Mouse (Mus musculus) lung, embryonic 14.5 days (tissue): ENCODE data around the gene Sirt3. TPM values are rescaled to one million over a fixed set of nuclear protein-coding genes. Genes with fewer than 3 reads are reported as not detected.
A peak's percentile ranks its signal among the peaks of the same experiment; 100 is the strongest.

Experiments used
- ATAC-seq: fragments of 200-750 bp; cut with Nextera tagmentation; 2 replicates; pipeline ENCODE4 v1.8.0; 2017; ENCODE audit warnings: mild to moderate bottlenecking, moderate TSS enrichment, moderate library complexity; ENCODE audit not compliant: insufficient read depth
- DNase-seq: peaks from one replicate; pipeline ENCODE4 v3.0.0-alpha.2; 2015
- H3K27ac ChIP-seq: fragments of 300-500 bp; sonication (generic); 2 replicates; pipeline ENCODE4 v1.5.1; 2014; ENCODE audit warnings: low read depth, mild to moderate bottlenecking, moderate library complexity
- H3K27me3 ChIP-seq: fragments of 300-500 bp; sonication (generic); 2 replicates; pipeline ENCODE4 v1.6.1; 2014; ENCODE audit warnings: low read length, control low read depth; ENCODE audit not compliant: insufficient read depth
- H3K36me3 ChIP-seq: fragments of 300-500 bp; sonication (generic); 2 replicates; pipeline ENCODE4 v1.6.1; 2014; ENCODE audit warnings: control low read depth; ENCODE audit not compliant: insufficient read depth
- H3K4me1 ChIP-seq: fragments of 300-500 bp; sonication (generic); 2 replicates; pipeline ENCODE4 v1.6.1; 2014; ENCODE audit warnings: antibody characterized with exemption, control low read depth; ENCODE audit not compliant: insufficient read depth
- H3K4me2 ChIP-seq: fragments of 300-500 bp; sonication (generic); 2 replicates; pipeline ENCODE4 v1.6.1; 2014; ENCODE audit warnings: mild to moderate bottlenecking
- H3K4me3 ChIP-seq: fragments of 300-500 bp; sonication (generic); 2 replicates; pipeline ENCODE4 v1.5.1; 2014; ENCODE audit warnings: low read depth, low read length
- H3K9ac ChIP-seq: fragments of 300-500 bp; sonication (generic); 2 replicates; pipeline ENCODE4 v1.6.1; 2014
- H3K9me3 ChIP-seq: fragments of 300-500 bp; sonication (generic); 2 replicates; pipeline ENCODE4 v1.6.1; 2016; ENCODE audit warnings: low read depth, low read length, control low read depth
- CTCF ChIP-seq: IDR thresholded peaks from 2 replicates; pipeline ENCODE4 v1.5.1; 2016; ENCODE audit warnings: antibody characterized with exemption, low read depth
- WGBS: fragments of 180-500 bp; shearing (Covaris S2); extraction: QIAGEN DNeasy Blood & Tissue Kit; methylation state at CpG from one replicate; pipeline ENCODE4 v1.1.7; 2014; 5-methylcytosine and 5-hydroxymethylcytosine counted together
- polyA plus RNA-seq: library from polyadenylated mRNA; unstranded; fragments of >200 nt; fragmentation: Nextera tagmentation; extraction: Ambion mirVana; gene quantifications from 2 replicates; pipeline ENCODE4 v1.2.1, GENCODE M21; 2014

The Sirt3 gene
- polyA plus RNA-seq, 1 experiment from 2014 or later = 16.6 TPM

GRCm38 (mm10) chr7:140907131-140907530 lies 25.0 kb upstream of the Sirt3 start:
- WGBS = 66% methylated on average over 13 of the region's 13 CpGs
- no peak for ATAC-seq

GRCm38 (mm10) chr7:140905642-140906081 lies 23.6 kb upstream of the Sirt3 start:
- Histone ChIP-seq H3K9me3 (no peaks in the 10 kb centered on the region), H3K27me3 (no peaks in the 10 kb centered on the region), H3K9ac (no peak overlapping the region), H3K4me3 (no peak overlapping the region), H3K4me1 (no peaks in the 10 kb centered on the region), H3K36me3 (no peaks in the 10 kb centered on the region), H3K4me2 (no peak overlapping the region), H3K27ac (no peak overlapping the region)
- no peak for TF ChIP-seq CTCF
- 74% methylated on average over 2 of the region's 2 CpGs for WGBS
- DNase-seq (no peak), ATAC-seq (no peak)

More at GRCm38 (mm10) chr7:140907131-140907530, 25.0 kb upstream of the Sirt3 start:
- Histone ChIP-seq H3K9ac (no peak overlapping the region), H3K4me3 (no peak overlapping the region), H3K4me1 (no peaks in the 10 kb centered on the region), H3K27ac (no peak overlapping the region), H3K27me3 (no peaks in the 10 kb centered on the region), H3K36me3 (no peaks in the 10 kb centered on the region), H3K4me2 (no peak overlapping the region), H3K9me3 (no peaks in the 10 kb centered on the region)
- no peak for TF ChIP-seq CTCF
- DNase-seq = no peak

DNA sequence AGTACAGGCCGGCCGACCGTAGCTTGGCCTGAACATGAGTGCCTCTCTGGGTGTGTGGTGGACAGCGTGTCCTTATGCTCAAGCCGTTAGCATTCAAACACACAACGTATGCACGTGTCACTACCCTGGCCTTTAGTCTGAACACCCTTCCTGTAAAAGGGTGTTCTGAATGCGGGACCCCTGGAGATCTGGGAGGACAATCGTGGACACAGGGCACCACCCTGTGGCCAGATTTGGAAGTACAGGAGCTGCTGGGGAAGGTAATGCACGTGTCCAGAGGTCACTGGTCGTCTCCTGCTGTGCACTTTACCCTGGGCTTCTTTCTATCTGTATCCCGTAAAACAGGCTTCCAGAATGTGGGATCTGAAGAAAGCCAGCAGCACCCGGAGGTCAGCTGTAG lies 21.1 kb upstream of the Sirt3 start:
- Histone ChIP-seq H3K27ac (no peak overlapping the region), H3K36me3 (peaks cover 14% of the 10 kb centered on the region), H3K4me1 (no peaks in the 10 kb centered on the region), H3K4me2 (no peak overlapping the region), H3K9ac (no peak overlapping the region), H3K27me3 (no peaks in the 10 kb centered on the region), H3K9me3 (no peaks in the 10 kb centered on the region), H3K4me3 (no peak overlapping the region)
- WGBS = 22% methylated on average over 13 of the region's 13 CpGs
- ATAC-seq (peak; percentile 68; the same call in 1 of the 2 replicates), DNase-seq (peak; percentile 88)
- peak; percentile 96 for TF ChIP-seq CTCF

GRCm38 (mm10) chr7:140902036-140902875 lies 20.1 kb upstream of the Sirt3 start:
- 73% methylated on average over 15 of the region's 15 CpGs for WGBS
- no peaks in the 10 kb centered on the region for H3K4me1 ChIP-seq
- H3K27me3 ChIP-seq = no peaks in the 10 kb centered on the region
- no peak overlapping the region for H3K27ac ChIP-seq
- no peaks in the 10 kb centered on the region for H3K9me3 ChIP-seq
- DNase-seq (no peak), ATAC-seq (no peak)
- H3K36me3 ChIP-seq = peaks cover 23% of the 10 kb centered on the region
- H3K4me2 ChIP-seq = no peak overlapping the region
- no peak overlapping the region for H3K4me3 ChIP-seq
- TF ChIP-seq CTCF = no peak
- no peak overlapping the region for H3K9ac ChIP-seq

DNA sequence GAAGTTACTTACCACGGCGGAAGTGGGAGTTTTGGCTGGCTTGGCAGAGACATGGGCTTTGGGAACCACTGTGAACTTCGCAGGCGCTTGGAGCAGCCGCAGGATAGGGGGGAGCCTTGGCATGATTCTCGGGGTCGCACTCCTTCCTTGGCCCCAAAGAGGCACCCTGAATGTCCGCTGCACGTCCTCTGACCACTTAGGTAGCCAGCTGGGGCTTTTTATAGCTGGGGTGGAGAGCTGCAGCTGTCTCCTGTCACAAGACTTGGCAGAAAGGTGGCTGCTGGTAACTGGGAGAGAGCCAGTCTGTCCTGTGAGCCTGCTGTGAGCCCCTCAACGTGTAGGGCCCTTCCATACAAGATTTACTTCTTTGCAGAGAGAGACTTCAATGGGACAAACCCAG lies 18.1 kb upstream of the Sirt3 start, which contains the start of gene Cox8b:
Cox8b (minus strand) TSS at position 227 of the 400 bp plus-strand sequence.
- no peaks in the 10 kb centered on the region for H3K4me1 ChIP-seq
- no peak within 1 kb of the TSS for H3K4me2 ChIP-seq
- H3K27ac ChIP-seq = no peak within 1 kb of the TSS
- no peaks in the 10 kb centered on the region for H3K9me3 ChIP-seq
- ATAC-seq (no peak), DNase-seq (peak; percentile 8)
- TF ChIP-seq CTCF = no peak
- peaks cover 40% of the 10 kb centered on the region for H3K36me3 ChIP-seq
- WGBS = 64% methylated on average over 10 of the region's 10 CpGs
- H3K4me3 ChIP-seq = no peak within 1 kb of the TSS
- no peak within 1 kb of the TSS; the same call in 1 of the 2 replicates for H3K9ac ChIP-seq
- no peaks in the 10 kb centered on the region for H3K27me3 ChIP-seq

- no peak for TF ChIP-seq CTCF
- Histone ChIP-seq H3K27ac (no peak overlapping the region), H3K9me3 (no peaks in the 10 kb centered on the region), H3K4me1 (no peaks in the 10 kb centered on the region), H3K4me2 (no peak overlapping the region), H3K9ac (no peak overlapping the region), H3K27me3 (no peaks in the 10 kb centered on the region), H3K4me3 (no peak overlapping the region), H3K36me3 (peaks cover 49% of the 10 kb centered on the region)
- ATAC-seq (no peak), DNase-seq (no peak)
- 69% methylated on average over 3 of the region's 3 CpGs for WGBS
These were observed 17.0 kb upstream of the Sirt3 start for GRCm38 (mm10) chr7:140899121-140899520.

DNA sequence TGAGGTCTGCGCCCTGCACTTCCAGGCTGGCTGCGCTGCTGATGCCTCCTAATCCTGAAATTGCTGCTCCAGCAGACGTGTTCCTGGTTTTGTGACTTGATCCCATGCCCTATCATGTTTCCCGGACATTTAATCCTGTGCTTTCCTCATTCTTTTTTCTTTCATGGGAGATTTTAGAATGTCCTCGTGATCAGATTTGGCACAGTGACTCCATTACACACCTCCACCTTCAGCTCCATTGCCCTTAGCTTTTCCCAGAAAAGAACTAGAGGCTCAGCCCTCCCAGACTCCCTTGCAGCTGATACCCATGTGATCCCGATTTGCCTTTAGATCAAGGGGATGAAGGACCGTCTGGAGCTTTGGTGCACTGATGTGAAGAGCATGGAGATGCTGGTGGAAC lies 15.8 kb upstream of the Sirt3 start:
- ATAC-seq (no peak), DNase-seq (no peak)
- 91% methylated on average over 7 of the region's 7 CpGs for WGBS
- Histone ChIP-seq H3K9ac (no peak overlapping the region), H3K4me2 (no peak overlapping the region), H3K4me1 (no peaks in the 10 kb centered on the region), H3K9me3 (no peaks in the 10 kb centered on the region), H3K36me3 (peaks cover 56% of the 10 kb centered on the region), H3K27ac (no peak overlapping the region), H3K27me3 (no peaks in the 10 kb centered on the region), H3K4me3 (no peak overlapping the region)
- no peak for TF ChIP-seq CTCF
